Mouse (Mus musculus): ENCODE data around the gene 9130213A22Rik.
A peak's percentile ranks its signal among the peaks of the same experiment; 100 is the strongest.

The 9130213A22Rik gene

GRCm38 (mm10) chr11:69122336-69122951 is at the start of gene 9130213A22Rik:
9130213A22Rik (minus strand) TSS chr11:69122589.
- DNase-seq: peak; percentile 90

GRCm38 (mm10) chr11:69171626-69172025 is 49.2 kb upstream of the 9130213A22Rik start:
- peak; percentile 38 for DNase-seq

- peak; percentile 40 for DNase-seq
Measured at GRCm38 (mm10) chr11:69169313-69169712, 46.9 kb upstream of the 9130213A22Rik start.

- peak; percentile 34 for DNase-seq
Measured at GRCm38 (mm10) chr11:69156800-69157199, 34.4 kb upstream of the 9130213A22Rik start, which contains the start of gene Alox12b. Alox12b (plus strand) TSS chr11:69156989.

- no peak for DNase-seq
Measured at GRCm38 (mm10) chr11:69155351-69155750, 33.0 kb upstream of the 9130213A22Rik start.

GRCm38 (mm10) chr11:69153831-69154230 is 31.4 kb upstream of the 9130213A22Rik start:
- DNase-seq: no peak

- DNase-seq: no peak
Measured at GRCm38 (mm10) chr11:69151004-69151403, 28.6 kb upstream of the 9130213A22Rik start.

GRCm38 (mm10) chr11:69150444-69150843 is 28.1 kb upstream of the 9130213A22Rik start:
- peak; percentile 79 for DNase-seq

GRCm38 (mm10) chr11:69149728-69150127 is 27.3 kb upstream of the 9130213A22Rik start:
- no peak for DNase-seq

- DNase-seq: no peak
Measured at GRCm38 (mm10) chr11:69148451-69148960, 26.1 kb upstream of the 9130213A22Rik start.

- no peak for DNase-seq
Measured at GRCm38 (mm10) chr11:69147546-69147945, 25.2 kb upstream of the 9130213A22Rik start.

- DNase-seq: no peak
Measured at GRCm38 (mm10) chr11:69135361-69135760, 13.0 kb upstream of the 9130213A22Rik start.

GRCm38 (mm10) chr11:69134622-69134968 is 12.2 kb upstream of the 9130213A22Rik start:
- DNase-seq: no peak

- DNase-seq: peak; percentile 86
Measured at GRCm38 (mm10) chr11:69133923-69134621, 11.7 kb upstream of the 9130213A22Rik start.

- DNase-seq: no peak
Measured at GRCm38 (mm10) chr11:69133566-69133922, 11.2 kb upstream of the 9130213A22Rik start.

- DNase-seq: no peak
Measured at GRCm38 (mm10) chr11:69128426-69129122, 6.2 kb upstream of the 9130213A22Rik start.

GRCm38 (mm10) chr11:69126706-69127095 is 4.3 kb upstream of the 9130213A22Rik start:
- DNase-seq: no peak

- peak; percentile 4 for DNase-seq
Measured at GRCm38 (mm10) chr11:69125919-69126705, 3.7 kb upstream of the 9130213A22Rik start.

GRCm38 (mm10) chr11:69125852-69125918 is 3.3 kb upstream of the 9130213A22Rik start, which contains the start of gene Aloxe3:
Aloxe3 (plus strand) TSS chr11:69125896.
- DNase-seq: no peak

- DNase-seq: peak; percentile 70
Measured at GRCm38 (mm10) chr11:69125041-69125851, 2.9 kb upstream of the 9130213A22Rik start.

- peak; percentile 63 for DNase-seq
Measured at GRCm38 (mm10) chr11:69124498-69124847, 2.1 kb upstream of the 9130213A22Rik start.

GRCm38 (mm10) chr11:69123693-69124497 is 1.5 kb upstream of the 9130213A22Rik start:
- peak; percentile 88 for DNase-seq

Data from right cerebral cortex, postnatal 14 days (tissue).